Mouse (Mus musculus) MEL (cell line): ENCODE measurements at regions not wholly inside any gene's neighbourhood (a gene's known extent, or its start where the extent isn't known, plus 50 kb on each side); places are given as distances from the start of the nearest gene placed in this dataset.

Source experiments
- DNase-seq: peaks from one replicate; pipeline ENCODE4 v3.0.0; 2011; ENCODE audit warnings: low read depth, low spot score
- H3K27ac ChIP-seq: 2 replicates; pipeline ENCODE4 v1.5.1; 2012; ENCODE audit warnings: low read depth, mild to moderate bottlenecking, control low read depth, low read length, moderate library complexity; ENCODE audit not compliant: control insufficient read depth
- H3K27me3 ChIP-seq, 2 experiments: fragments of 150-350 bp in 1 of 2; sonication (generic) in 1 of 2; 2 replicates each; pipeline ENCODE4 v1.6.1; 2012; ENCODE audit warnings: low read length in 2 of 2, mild to moderate bottlenecking in 2 of 2, improper control_type of control experiment in 1 of 2, moderate library complexity in 1 of 2; ENCODE audit not compliant: insufficient read depth in 2 of 2, control insufficient read depth in 1 of 2
- H3K36me3 ChIP-seq, 2 experiments: 2 replicates each; pipeline ENCODE4 v1.6.1; 2012 to 2014; ENCODE audit warnings: low read length in 2 of 2, improper control_type of control experiment in 1 of 2, inconsistent platforms in 1 of 2, mild to moderate bottlenecking in 1 of 2; ENCODE audit not compliant: insufficient read depth in 2 of 2, control insufficient read depth in 1 of 2
- H3K4me1 ChIP-seq, 2 experiments: fragments of 150-350 bp in 1 of 2; sonication (generic) in 1 of 2; 2 replicates each; pipeline ENCODE4 v1.6.1; 2012; ENCODE audit warnings: low read length in 2 of 2, improper control_type of control experiment in 1 of 2, mild to moderate bottlenecking in 1 of 2; ENCODE audit not compliant: insufficient read depth in 2 of 2, control insufficient read depth in 1 of 2
- H3K4me3 ChIP-seq, 2 experiments: fragments of 150-350 bp in 1 of 2; sonication (generic) in 1 of 2; 2 replicates each; pipeline ENCODE4 v1.5.1; 2012; ENCODE audit warnings: low read depth in 2 of 2, low read length in 2 of 2, mild to moderate bottlenecking in 2 of 2, moderate library complexity in 2 of 2, control low read depth in 1 of 2, improper control_type of control experiment in 1 of 2; ENCODE audit not compliant: control insufficient read depth in 1 of 2, insufficient read depth in 1 of 2
- H3K79me2 ChIP-seq: 2 replicates; pipeline ENCODE4 v1.6.1; 2012; ENCODE audit warnings: mild to moderate bottlenecking, low read length, moderate library complexity; ENCODE audit not compliant: control insufficient read depth, poor library complexity, insufficient read depth
- H3K9ac ChIP-seq: 2 replicates; pipeline ENCODE4 v1.6.1; 2012; ENCODE audit warnings: low read depth, mild to moderate bottlenecking, control low read depth, low read length, moderate library complexity; ENCODE audit not compliant: control insufficient read depth, poor library complexity, severe bottlenecking
- H3K9me3 ChIP-seq: fragments of 150-350 bp; sonication (generic); replicated peaks from 2 replicates; pipeline ENCODE4 v1.6.1; 2012; ENCODE audit warnings: mild to moderate bottlenecking, low read length, improper control_type of control experiment, moderate library complexity; ENCODE audit not compliant: insufficient read depth
- CHD1 ChIP-seq: IDR thresholded peaks from 2 replicates; pipeline ENCODE4 v1.6.1; 2012; ENCODE audit warnings: low read depth, mild to moderate bottlenecking, inconsistent platforms, low read length, improper control_type of control experiment
- CHD2 ChIP-seq: IDR thresholded peaks from 2 replicates; pipeline ENCODE4 v1.6.1; 2011; ENCODE audit warnings: low read length, improper control_type of control experiment
- CTCF ChIP-seq, 3 experiments: IDR thresholded peaks in 2 of 3; conservative IDR thresholded peaks in 1 of 3; 2 replicates each; pipeline ENCODE4 v1.5.1; 2011 to 2012; ENCODE audit warnings: low read length in 3 of 3, low read depth in 2 of 3, mild to moderate bottlenecking in 2 of 3, improper control_type of control experiment in 1 of 3, inconsistent platforms in 1 of 3, mixed read lengths in 1 of 3, moderate library complexity in 1 of 3; ENCODE audit not compliant: control insufficient read depth in 1 of 3, insufficient read depth in 1 of 3, poor library complexity in 1 of 3, severe bottlenecking in 1 of 3
- ELF1 ChIP-seq: IDR thresholded peaks from 2 replicates; pipeline ENCODE4 v1.6.1; 2014; ENCODE audit warnings: low read depth, mild to moderate bottlenecking, inconsistent platforms, low read length, improper control_type of control experiment, moderate library complexity
- GABPA ChIP-seq: IDR thresholded peaks from 2 replicates; pipeline ENCODE4 v1.6.1; 2012; ENCODE audit warnings: low read depth, mild to moderate bottlenecking, inconsistent platforms, low read length, improper control_type of control experiment, moderate library complexity
- KAT2A ChIP-seq: conservative IDR thresholded peaks from 2 replicates; pipeline ENCODE4 v1.6.1; 2012; ENCODE audit warnings: low read depth, low read length, improper control_type of control experiment, inconsistent platforms
- MAX ChIP-seq: IDR thresholded peaks from 2 replicates; pipeline ENCODE4 v1.6.1; 2011; ENCODE audit warnings: low read length, improper control_type of control experiment
- MEF2A ChIP-seq: IDR thresholded peaks from 2 replicates; pipeline ENCODE4 v1.6.1; 2014; ENCODE audit warnings: low read depth, mild to moderate bottlenecking, inconsistent platforms, low read length, improper control_type of control experiment; ENCODE audit not compliant: poor library complexity, insufficient replicate concordance, severe bottlenecking; ENCODE audit errors: extremely low read depth
- MYB ChIP-seq: IDR thresholded peaks from 2 replicates; pipeline ENCODE4 v1.6.1; 2011; ENCODE audit warnings: mild to moderate bottlenecking, low read depth, low read length, improper control_type of control experiment
- NELFE ChIP-seq: IDR thresholded peaks from 2 replicates; pipeline ENCODE4 v1.6.1; 2011; ENCODE audit warnings: low read depth, low read length, improper control_type of control experiment
- POLR2A ChIP-seq, 2 experiments: IDR thresholded peaks; 2 replicates each; pipeline ENCODE4 v1.6.1; 2011 to 2012; ENCODE audit warnings: low read length in 2 of 2, mild to moderate bottlenecking in 2 of 2, control low read depth in 1 of 2, improper control_type of control experiment in 1 of 2, low read depth in 1 of 2, moderate library complexity in 1 of 2; ENCODE audit not compliant: control insufficient read depth in 1 of 2, insufficient read depth in 1 of 2, poor library complexity in 1 of 2
- POLR2AphosphoS2 ChIP-seq: IDR thresholded peaks from 2 replicates; pipeline ENCODE4 v1.6.1; 2011; ENCODE audit warnings: low read length, improper control_type of control experiment
- TCF12 ChIP-seq: IDR thresholded peaks from 2 replicates; pipeline ENCODE4 v1.6.1; 2014; ENCODE audit warnings: low read depth, mild to moderate bottlenecking, inconsistent platforms, low read length, improper control_type of control experiment, moderate library complexity
- USF2 ChIP-seq, 2 experiments: IDR thresholded peaks; 2 replicates each; pipeline ENCODE4 v1.6.1; 2011 to 2012; ENCODE audit warnings: improper control_type of control experiment in 2 of 2, low read length in 2 of 2, borderline replicate concordance in 1 of 2, inconsistent platforms in 1 of 2, low read depth in 1 of 2, mild to moderate bottlenecking in 1 of 2; ENCODE audit not compliant: insufficient read depth in 1 of 2
- ZKSCAN1 ChIP-seq: IDR thresholded peaks from 2 replicates; pipeline ENCODE4 v1.6.1; 2012; ENCODE audit warnings: low read depth, mild to moderate bottlenecking, inconsistent platforms, low read length, improper control_type of control experiment, moderate library complexity
- ZNF384 ChIP-seq: IDR thresholded peaks from 2 replicates; pipeline ENCODE4 v1.6.1; 2012; ENCODE audit warnings: low read depth, mild to moderate bottlenecking, inconsistent platforms, low read length, improper control_type of control experiment

DNA sequence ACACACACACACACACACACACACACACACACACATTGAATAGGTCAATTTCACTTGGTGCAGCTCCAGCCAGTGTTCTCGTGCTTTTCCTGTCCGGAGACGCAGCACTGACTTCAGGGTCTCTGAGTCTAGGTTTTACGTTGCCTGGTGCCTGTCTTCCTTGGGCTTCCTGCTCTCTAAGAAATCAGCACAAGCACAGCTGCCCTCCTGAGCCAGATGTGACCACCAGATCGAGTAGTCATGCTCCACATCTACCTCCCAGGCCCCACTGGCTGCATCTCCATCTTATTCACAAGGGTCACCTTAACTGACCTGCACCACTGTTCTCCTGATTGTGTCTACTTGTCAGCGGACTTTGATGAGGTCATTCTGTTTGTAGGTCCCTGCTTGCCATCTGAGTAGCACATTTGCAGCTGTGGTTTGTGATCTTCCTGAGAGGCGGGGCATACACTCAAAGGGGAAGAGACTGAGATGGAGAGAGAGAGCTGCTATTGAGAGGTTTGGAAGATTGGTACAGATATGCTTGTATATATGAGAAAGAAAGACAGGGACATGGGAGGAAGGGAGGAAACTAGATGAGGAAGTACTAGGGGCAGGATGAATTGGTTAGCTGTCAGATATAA, 118.8 kb upstream of the H2al1a start:
- no peaks in the 10 kb centered on the region for H3K36me3 ChIP-seq
- no peak for TF ChIP-seq ZNF384
- no peak for TF ChIP-seq MEF2A
- TF ChIP-seq USF2 (IDR thresholded peaks at IDR 0.05; ENCODE audit: borderline replicate concordance in 1 of 2, insufficient read depth in 1 of 2, low read depth in 1 of 2, low read length in 2 of 2), result no peak
- no peak for TF ChIP-seq CTCF (IDR thresholded peaks at IDR 0.05 in 2 of 3, conservative IDR thresholded peaks at IDR 0.05 in 1 of 3; ENCODE audit: control insufficient read depth in 1 of 3, insufficient read depth in 1 of 3, low read depth in 2 of 3, low read length in 3 of 3, poor library complexity in 1 of 3, severe bottlenecking in 1 of 3)
- TF ChIP-seq KAT2A, result no peak
- no peak for TF ChIP-seq ELF1
- no peak for TF ChIP-seq MYB
- TF ChIP-seq TCF12, result no peak
- no peak for TF ChIP-seq NELFE
- no peak for TF ChIP-seq CHD2
- TF ChIP-seq POLR2A (IDR thresholded peaks at IDR 0.05; ENCODE audit: control insufficient read depth in 1 of 2, insufficient read depth in 1 of 2, low read depth in 1 of 2, low read length in 2 of 2, poor library complexity in 1 of 2), result no peak
- no peaks in the 10 kb centered on the region for H3K4me1 ChIP-seq
- no peaks in the 10 kb centered on the region for H3K9me3 ChIP-seq
- H3K4me3 ChIP-seq, result no peak overlapping the region
- no peaks in the 10 kb centered on the region for H3K27me3 ChIP-seq
- no peak overlapping the region for H3K27ac ChIP-seq
- DNase-seq, result no peak
- H3K79me2 ChIP-seq, result no peaks in the 10 kb centered on the region
- H3K9ac ChIP-seq, result no peak overlapping the region

DNA sequence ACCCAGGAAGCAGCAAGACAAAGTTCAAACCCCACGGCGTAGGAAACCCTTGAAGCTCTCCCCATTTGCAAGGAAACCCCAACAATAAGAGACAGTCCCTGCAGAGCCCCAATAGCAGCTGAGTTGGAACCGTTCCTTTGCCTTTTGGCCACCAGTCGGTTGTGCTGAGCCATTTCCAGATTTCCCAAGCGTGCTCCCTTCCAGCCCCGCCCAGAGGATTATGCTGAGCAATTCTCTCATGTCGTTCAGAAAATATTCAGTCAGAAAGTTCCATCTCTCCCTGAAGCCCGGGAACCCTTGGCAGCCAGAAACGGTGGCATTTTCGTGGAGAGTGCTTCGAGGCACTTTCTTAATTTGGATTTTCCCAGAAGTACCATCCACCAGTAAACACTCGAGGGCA, 117.2 kb upstream of the H2al1a start:
- H3K4me1 ChIP-seq, result no peaks in the 10 kb centered on the region
- H3K79me2 ChIP-seq, result no peaks in the 10 kb centered on the region
- DNase-seq, result no peak
- no peaks in the 10 kb centered on the region for H3K27me3 ChIP-seq
- no peak for TF ChIP-seq MEF2A
- TF ChIP-seq NELFE, result no peak
- no peak for TF ChIP-seq CHD1
- TF ChIP-seq GABPA, result no peak
- TF ChIP-seq CTCF (IDR thresholded peaks at IDR 0.05 in 2 of 3, conservative IDR thresholded peaks at IDR 0.05 in 1 of 3; ENCODE audit: control insufficient read depth in 1 of 3, insufficient read depth in 1 of 3, low read depth in 2 of 3, low read length in 3 of 3, poor library complexity in 1 of 3, severe bottlenecking in 1 of 3), result no peak
- no peak for TF ChIP-seq ZKSCAN1
- no peak for TF ChIP-seq MAX
- no peak for TF ChIP-seq POLR2AphosphoS2
- no peaks in the 10 kb centered on the region for H3K9me3 ChIP-seq
- no peak overlapping the region for H3K9ac ChIP-seq
- H3K36me3 ChIP-seq, result no peaks in the 10 kb centered on the region
- no peak overlapping the region for H3K4me3 ChIP-seq
- H3K27ac ChIP-seq, result no peak overlapping the region
